Mouse (Mus musculus): ENCODE measurements around the gene Ppp1r12a. TPM values are rescaled to one million over a fixed set of nuclear protein-coding genes. Genes with fewer than 3 reads are reported as not detected.

Gene Ppp1r12a
- polyA plus RNA-seq, 1 experiment = 25.6 TPM

DNA sequence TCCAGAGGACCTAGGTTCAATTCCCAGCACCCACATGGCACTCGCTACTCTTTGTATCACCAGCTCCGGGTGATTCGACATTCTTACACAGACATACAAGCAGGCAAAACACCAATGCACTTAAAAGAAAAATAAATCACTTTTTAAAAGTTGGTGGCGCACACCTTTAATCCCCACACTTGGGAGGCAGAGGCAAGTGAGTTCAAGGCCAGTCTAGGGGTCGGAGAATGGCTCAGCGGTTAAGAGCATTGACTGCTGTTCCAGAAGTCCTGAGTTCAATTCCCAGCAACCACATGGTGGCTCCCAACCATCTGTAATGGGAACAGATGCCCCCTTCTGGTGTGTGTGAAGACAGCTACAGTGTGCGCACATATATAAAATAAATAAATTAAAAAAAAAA is 153.2 kb downstream of the Ppp1r12a start:
- WGBS = 95% methylated on average over 7 of the region's 7 CpGs
- DNase-seq (ENCODE audit: low read depth, low spot score) = no peak

- DNase-seq (ENCODE audit: low read depth, low spot score) = no peak
- 65% methylated on average over 7 of the region's 7 CpGs for WGBS
Measured at GRCm38 (mm10) chr10:108328356-108328755, 166.4 kb downstream of the Ppp1r12a start.

- DNase-seq (ENCODE audit: low read depth, low spot score) = no peak
- WGBS = 44% methylated on average over 12 of the region's 12 CpGs
Measured at GRCm38 (mm10) chr10:108328983-108329382, 167.0 kb downstream of the Ppp1r12a start.

GRCm38 (mm10) chr10:108329771-108330170 is 167.8 kb downstream of the Ppp1r12a start:
- 23% methylated on average over 5 of the region's 5 CpGs for WGBS
- peak; percentile 96 for DNase-seq (ENCODE audit: low read depth, low spot score)

- DNase-seq (ENCODE audit: low read depth, low spot score) = no peak
- 12% methylated on average over 10 of the region's 10 CpGs for WGBS
Measured at GRCm38 (mm10) chr10:108330964-108331363, 169.0 kb downstream of the Ppp1r12a start.

- WGBS = 1% methylated on average over 70 of the region's 85 CpGs
- DNase-seq (ENCODE audit: low read depth, low spot score) = no peak
Measured at GRCm38 (mm10) chr10:108331784-108332561, 170.0 kb downstream of the Ppp1r12a start, which contains the start of gene Pawr. TSS of gene Pawr (plus strand) at chr10:108332121.

DNA sequence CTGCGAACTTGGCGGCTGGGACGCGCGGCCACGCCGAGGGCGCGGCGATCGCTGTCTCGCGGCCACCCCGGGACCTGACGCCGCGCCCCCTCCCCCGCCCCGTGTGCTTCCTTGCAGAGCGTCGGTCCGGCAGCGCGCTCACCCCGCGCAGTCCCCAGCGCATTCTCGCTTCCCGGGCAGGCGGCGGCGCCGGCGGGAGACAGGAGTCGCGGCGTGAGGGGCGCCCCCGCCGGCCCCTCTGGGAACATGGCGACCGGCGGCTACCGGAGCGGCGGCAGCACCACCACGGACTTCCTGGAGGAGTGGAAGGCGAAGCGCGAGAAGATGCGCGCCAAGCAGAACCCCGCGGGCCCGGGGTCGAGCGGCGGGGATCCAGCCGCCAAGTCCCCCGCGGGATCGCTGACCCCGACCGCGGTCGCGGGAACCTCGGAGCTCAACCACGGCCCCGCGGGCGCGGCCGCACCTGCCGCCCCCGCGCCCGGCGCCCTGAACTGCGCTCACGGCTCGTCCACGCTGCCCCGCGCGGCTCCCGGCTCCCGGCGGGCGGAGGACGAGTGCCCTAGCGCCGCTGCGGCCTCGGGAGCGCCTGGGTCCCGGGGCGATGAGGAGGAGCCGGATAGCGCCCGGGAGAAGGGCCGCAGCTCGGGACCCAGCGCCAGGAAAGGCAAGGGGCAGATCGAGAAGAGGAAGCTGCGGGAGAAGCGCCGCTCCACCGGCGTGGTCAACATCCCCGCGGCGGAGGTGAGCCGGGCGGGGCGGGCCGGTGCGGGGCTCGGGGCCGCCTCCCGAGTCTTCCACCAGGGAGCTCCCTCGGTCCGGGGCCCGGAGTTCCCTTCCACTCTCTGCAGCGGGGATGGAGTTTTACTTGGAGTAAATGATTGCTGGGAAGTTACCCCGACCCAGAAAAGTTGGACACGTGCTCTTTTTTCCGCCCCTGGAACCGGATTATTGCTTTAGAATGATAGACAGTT is 170.9 kb downstream of the Ppp1r12a start:
- DNase-seq (ENCODE audit: low read depth, low spot score) = no peak
- WGBS = under 1% methylated on average over 128 of the region's 129 CpGs

DNA sequence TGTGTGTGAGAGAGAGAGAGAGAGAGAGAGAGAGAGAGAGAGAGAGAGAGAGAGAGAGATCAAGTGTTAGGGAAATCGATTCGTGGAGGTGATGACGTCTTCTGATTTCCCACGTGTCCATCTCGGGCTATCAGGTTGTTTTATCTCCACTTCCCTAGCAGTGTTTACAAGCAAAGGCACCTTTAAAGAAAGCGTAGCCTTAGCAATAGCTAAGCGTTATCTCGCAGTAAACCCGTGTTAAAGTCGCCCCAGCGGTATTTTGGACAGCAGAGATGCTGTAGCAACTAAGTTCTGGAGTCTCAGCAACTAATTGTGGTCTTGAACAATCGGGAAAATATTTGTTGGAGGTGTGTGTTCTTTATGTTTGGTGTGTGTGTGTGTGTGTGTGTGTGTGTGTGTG is 171.6 kb downstream of the Ppp1r12a start:
- no peak for DNase-seq (ENCODE audit: low read depth, low spot score)

More for the DNA sequence above, 171.6 kb downstream of the Ppp1r12a start:
- WGBS = 6% methylated on average over 12 of the region's 12 CpGs

Other genes starting within 250 kb of the Ppp1r12a start
- 7.3 and 12.4 TPM in 2 replicates for gene Pawr, start 169.9 kb downstream of the Ppp1r12a start, polyA plus RNA-seq (2012; rRNA removed)

Measured in large intestine, adult 2 months (tissue).